Mouse (Mus musculus) mouse trophoblast stem cell (cell line): Measurements from ENCODE around the gene Iqsec1.

Experiments used
- in situ Hi-C, 2 experiments: fragments of 300-500 bp; cut with MseI, MboI; formaldehyde crosslinking; loops; 2 replicates in 1 of 2; 3 replicates in 1 of 2; pipeline ENCODE4 v1.15.1; 2025

Iqsec1 gene

GRCm38 (mm10) chr6:90709929-90710777, 278.3 kb downstream of the Iqsec1 start:
- in situ Hi-C loops = no loop called here

DNA sequence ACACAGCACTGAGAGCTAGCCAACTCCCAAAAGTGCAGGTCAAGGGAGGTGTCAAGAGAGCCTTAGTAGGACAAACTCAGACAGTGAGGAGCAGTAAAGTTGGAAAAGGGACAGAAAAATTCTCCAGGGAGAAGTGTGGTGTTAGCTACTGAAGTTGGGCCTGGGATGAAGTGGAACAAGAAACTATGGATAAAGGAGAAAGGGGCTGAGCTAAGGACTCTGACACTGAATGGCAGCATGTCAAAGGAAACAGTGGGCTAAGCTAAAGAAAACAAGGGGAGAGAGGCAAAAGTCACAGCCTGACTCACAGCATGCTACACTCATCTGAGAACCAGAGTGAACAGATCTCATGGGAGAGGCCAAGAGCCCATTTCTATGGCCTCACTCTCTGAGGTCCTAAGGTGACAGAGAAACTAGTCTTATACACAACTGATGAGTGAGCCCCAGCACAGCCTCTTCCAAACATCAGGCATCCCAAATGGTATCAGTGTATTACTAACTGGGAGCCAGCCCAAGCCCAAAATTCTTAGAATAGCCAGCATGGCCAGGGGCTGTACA, 280.3 kb downstream of the Iqsec1 start:
- in situ Hi-C loops = no loop called here

DNA sequence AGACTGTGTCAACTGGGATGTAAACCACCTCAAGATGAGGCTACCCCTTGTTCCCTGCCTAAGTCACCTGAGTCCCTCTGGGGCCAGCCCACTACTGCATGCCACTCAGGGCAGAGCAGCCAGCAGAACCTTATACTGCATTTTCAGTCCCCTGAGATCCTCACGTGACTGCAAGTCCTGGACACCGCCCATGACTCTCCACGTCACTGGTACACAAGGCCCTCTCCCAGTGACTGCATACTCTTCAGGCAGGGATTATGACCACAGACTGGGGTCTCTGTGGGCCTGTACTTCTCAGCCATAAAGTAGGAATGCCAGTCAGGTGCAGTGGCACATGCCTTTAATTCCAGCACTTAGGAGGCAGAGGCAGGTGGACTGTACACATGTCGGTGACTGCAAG, 281.3 kb downstream of the Iqsec1 start:
- in situ Hi-C loops = no loop called here

- in situ Hi-C loops = no loop called here
Measured at GRCm38 (mm10) chr6:90706490-90706889, 282.0 kb downstream of the Iqsec1 start.

- in situ Hi-C loops = no loop called here
Measured at GRCm38 (mm10) chr6:90705738-90706137, 282.7 kb downstream of the Iqsec1 start.

- in situ Hi-C loops = no loop called here
Measured at GRCm38 (mm10) chr6:90704705-90705344, 283.7 kb downstream of the Iqsec1 start.

DNA sequence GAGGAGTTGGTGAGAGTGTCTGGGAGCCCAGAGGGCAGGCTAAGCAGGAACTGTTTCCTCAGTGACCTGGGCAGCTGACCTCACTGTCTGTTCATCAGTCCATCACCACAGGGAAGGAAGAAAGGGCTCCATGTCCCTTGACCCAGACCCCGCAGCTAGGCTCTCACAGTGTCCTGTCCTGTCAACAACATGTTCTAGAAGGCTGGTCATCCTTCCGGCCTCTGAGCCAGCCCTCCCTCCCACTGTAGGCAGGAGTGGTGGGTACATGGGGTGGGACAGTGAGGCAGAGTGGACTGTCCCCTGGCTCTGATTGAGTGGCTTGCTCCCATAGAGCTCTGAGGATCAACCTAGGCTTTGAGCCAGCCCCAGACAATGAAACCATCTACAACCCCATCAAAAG, 284.7 kb downstream of the Iqsec1 start:
- in situ Hi-C loops = no loop called here

GRCm38 (mm10) chr6:90702837-90703735, 285.4 kb downstream of the Iqsec1 start:
- in situ Hi-C loops = no loop called here

DNA sequence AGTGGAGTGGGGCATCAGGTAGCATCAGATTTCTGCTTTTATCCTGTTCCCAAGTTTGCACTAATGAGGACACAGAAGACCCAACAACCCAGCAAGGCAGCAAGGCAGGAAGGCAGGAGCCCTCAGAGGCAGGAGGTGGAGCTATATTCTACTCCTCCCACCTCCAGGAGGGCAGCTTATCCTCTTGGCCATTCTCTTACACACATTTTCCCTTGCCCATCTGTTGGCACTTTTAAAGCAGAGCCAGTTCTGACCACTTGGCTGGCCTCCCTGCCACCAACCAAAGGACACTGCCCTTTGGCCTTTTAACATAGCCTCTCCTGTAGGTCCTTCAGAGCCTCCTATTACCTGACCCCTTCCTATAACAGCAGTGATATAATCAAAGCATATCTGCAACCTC, 286.3 kb downstream of the Iqsec1 start:
- in situ Hi-C loops = no loop called here

DNA sequence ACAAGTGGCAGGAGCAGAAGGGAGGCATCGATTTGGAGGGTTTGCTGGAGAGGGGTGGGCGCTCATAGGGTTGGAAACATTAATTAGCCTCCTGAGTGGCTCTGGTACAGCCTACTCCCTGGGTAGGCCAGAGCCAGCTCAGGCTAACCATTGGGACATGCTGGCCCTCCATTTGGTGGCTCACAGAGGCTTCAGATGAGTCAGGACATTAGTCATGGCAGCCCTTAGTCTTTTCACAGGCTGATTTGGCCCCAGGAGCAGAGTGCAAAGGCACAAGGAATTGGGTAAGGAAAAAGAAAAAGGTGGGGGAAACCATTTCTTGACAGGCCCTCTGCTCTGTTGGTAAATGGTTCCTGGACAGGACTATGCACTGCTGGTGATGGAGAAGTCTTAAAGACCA, 287.1 kb downstream of the Iqsec1 start:
- in situ Hi-C loops = no loop called here

DNA sequence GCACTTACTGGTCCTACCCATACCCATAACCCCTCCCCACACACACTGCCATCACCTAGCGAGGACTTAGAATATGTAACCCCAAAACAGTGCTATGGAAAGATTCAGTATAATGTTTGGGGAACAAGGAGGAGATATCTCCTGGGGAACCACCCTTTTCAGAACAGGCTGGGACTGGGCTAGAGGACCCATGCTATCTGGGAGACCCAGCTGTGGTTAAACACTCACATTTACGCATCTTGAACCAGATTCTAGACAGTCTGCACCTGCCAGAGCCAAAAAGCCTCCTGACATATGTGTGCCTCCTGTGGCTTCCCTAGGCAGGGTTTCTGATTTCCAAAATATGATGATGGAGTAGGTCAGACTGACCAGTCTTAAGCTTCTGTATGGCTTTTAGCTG, 287.7 kb downstream of the Iqsec1 start:
- in situ Hi-C loops = no loop called here

- in situ Hi-C loops = no loop called here
Measured at GRCm38 (mm10) chr6:90700068-90700467, 288.4 kb downstream of the Iqsec1 start.

DNA sequence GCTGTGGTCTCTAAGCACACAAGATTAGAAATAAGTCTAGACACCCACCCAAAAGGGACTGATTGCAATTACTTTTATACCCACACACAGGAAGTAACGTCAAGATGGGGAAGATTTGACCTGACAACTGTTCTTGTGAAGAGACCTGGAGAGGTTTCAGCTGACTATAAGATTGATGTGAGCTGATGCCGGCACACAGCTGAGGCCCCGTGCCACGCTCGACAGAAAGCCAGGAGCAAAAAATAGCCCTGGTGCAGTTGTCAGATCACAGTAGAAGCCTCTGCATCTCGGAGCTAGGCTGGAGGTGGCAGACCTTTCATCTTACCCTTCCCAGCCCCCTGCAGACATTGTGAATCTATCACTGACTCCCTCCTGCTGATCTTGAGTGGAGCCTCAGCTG, 289.6 kb downstream of the Iqsec1 start:
- in situ Hi-C loops = no loop called here

GRCm38 (mm10) chr6:90695754-90696153, 292.7 kb downstream of the Iqsec1 start:
- in situ Hi-C loops = no loop called here

GRCm38 (mm10) chr6:90692404-90692803, 296.1 kb downstream of the Iqsec1 start:
- in situ Hi-C loops = no loop called here

DNA sequence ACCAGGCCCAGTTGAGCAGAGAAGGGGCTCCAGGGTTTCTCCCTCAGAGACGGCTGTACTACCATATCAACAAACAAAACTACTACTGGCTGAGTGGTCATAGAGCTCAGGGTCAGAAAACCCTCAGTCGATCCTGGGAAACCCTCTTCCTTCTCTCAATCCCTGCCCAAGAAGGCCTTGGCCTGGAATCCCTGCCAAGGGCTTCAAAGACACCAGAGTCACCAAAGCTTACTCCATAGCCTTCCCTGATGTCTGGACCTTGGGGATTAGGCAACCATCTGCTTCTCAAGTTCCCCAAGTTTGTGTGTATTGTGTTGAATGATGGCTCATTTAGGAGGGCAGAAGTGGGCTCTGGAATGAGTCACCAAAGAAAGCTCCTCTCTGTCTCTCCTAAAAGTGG, 296.6 kb downstream of the Iqsec1 start:
- in situ Hi-C loops = no loop called here

- in situ Hi-C loops = no loop called here
Measured at GRCm38 (mm10) chr6:90689500-90689899, 299.0 kb downstream of the Iqsec1 start.

DNA sequence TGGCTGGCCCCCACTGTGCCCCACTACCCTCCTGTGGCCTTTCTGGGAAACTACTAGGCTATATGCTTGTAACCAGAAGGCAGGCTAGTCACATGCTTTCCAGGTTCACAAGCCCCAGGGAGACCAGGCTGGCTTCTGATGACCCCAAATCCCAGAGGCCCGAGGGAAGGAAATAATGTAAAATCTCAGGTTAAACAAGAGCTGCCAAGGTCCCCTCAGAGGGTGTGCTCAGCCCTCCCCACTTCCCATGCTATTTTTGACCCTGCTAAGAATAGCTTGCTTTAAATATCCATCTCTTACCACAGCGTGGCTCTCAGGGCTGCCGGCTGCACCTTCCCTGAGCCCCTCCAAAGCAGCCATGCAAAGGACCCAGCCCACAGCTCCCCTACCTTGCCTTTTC, 299.7 kb downstream of the Iqsec1 start:
- in situ Hi-C loops = no loop called here

- in situ Hi-C loops = no loop called here
Measured at GRCm38 (mm10) chr6:90688003-90688402, 300.5 kb downstream of the Iqsec1 start.

DNA sequence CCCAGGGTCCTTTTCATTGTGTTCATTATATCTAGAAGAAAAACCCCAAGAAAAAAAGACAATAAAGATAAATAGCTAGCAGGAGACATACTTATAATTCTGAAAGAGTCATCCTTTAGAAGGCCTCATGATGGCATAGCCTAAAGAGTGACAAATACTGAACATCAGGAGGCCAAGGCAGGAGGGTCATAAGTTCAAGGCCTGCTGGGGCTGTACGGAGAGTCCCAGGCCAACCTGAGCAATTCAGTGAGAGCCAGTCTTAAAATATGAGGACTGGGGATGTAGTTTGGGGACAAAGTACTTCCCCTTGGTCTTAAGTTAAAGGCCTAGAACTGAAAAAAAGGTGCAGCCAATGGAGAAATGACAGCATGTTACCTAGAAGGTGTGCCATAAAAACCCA, 301.7 kb downstream of the Iqsec1 start:
- in situ Hi-C loops = no loop called here

DNA sequence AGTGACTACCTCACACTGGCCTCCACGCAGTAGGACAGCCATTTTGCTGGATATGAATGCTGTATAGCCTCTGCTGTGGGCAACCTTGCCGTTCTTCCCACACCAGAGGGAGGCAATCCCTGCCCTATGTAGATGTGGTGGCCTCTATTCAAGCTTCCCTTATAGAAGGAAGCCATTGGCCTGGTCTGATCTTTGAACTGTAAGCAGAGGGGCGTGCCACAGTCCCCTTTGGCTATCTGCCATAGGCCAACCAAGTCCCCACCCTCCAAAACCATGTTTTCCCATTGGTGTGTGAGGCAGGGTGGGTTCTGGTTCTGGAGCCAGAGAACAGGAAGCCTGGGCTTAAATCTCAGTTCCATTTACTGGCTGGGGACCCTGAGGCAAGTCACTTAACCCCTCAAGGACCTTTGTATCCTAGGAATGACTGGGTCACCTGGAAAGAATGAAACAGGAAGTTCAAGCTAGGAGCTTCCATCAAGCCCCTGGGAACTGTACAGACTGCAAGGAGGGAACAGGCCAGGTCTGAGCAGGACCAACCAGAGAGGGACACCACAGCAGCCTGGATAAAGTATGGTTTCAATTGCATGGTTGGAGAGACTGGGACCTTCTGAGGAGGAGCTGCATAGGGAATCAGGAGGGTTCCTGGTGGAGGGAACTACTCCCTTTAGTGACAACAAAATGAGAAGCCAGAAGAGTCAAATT, 304.5 kb downstream of the Iqsec1 start:
- in situ Hi-C loops = no loop called here
